19 mouse cellular contexts compared by ENCODE assay signal in the genomic region with DNA sequence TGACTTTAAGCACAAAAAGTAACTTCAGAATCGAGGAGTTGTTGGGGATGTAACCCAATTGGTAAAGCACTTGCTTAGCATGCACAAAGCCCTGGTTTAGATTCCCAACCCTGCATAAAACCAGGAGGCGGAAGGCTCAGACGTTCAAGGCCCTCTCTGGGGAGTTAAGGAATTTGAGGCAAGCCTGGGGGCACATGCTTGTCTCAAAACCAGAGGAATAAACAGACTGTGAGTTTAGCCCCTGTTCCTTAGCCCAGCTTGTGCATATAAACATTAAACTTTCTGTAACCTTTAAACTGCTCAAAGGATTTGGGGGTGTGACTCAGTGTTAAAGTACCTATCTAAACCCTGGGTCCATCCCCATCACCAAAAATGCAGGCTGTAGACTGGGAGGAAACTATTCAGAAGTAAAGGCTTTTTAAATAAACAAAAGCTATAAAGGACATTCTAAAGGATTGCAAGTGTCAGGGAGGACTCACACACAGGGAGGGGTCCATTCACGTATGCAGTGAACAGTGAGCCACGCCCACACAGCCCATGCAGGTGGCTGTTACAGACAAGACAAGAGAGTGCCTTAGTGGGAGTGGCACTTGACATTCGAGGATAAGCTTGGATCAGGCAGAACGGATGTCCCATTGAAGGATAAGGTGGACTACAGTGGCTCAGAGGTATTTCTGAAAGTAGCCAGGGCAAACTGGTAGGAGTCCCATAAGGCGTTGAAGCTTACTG. TPM values are rescaled to one million over a fixed set of nuclear protein-coding genes. Genes with fewer than 3 reads are reported as not detected.
DNase-seq lines count a peak whose midpoint lies in the region; ATAC-seq and TF ChIP-seq lines count a peak whose summit lies in the region.
"Had no signal": no experiment of that assay in that cellular context is flagged by ENCODE, and none has a peak within 500 bp of the region (broad histone marks: within the 10 kb centered on the region; RNA-seq: fewer than 3 reads in every experiment).

No protein-coding gene starts in this region.

- DNase-seq in embryonic facial prominence, embryonic 11.5 days (ENCODE audit: low spot score): peak; percentile 45
- DNase-seq in embryonic facial prominence, embryonic 10.5 days (ENCODE audit: low spot score): no peak
- DNase-seq in 3T3-L1 (ENCODE audit: low read depth, low spot score): peak; percentile 66
- peak; percentile 80 for DNase-seq in c-Kit-positive CD71-positive TER-119-negative erythroid progenitor cells, embryonic 14.5 days (ENCODE audit: low read depth)
- DNase-seq in adrenal gland, adult 8-10 months: no peak
- DNase-seq: cerebellum, adult 9-10 months; forebrain, postnatal 0 days; lung, postnatal 4 days had no signal

- no peaks in the 10 kb centered on the region for H3K9me3 ChIP-seq in embryonic facial prominence, embryonic 11.5 days (replicated peaks; ENCODE audit: control insufficient read depth, low read length)
- H3K9me3 ChIP-seq in embryonic facial prominence, embryonic 10.5 days: no peaks in the 10 kb centered on the region
- H3K9me3 ChIP-seq in liver, embryonic 15.5 days (replicated peaks): no peaks in the 10 kb centered on the region
- no peaks in the 10 kb centered on the region for H3K9me3 ChIP-seq in intestine, postnatal 0 days (ENCODE audit: control insufficient read depth)
- H3K9me3 ChIP-seq: hindbrain, embryonic 10.5 days; intestine, embryonic 15.5 days; midbrain, embryonic 10.5 days; neural tube, embryonic 15.5 days had no signal

- WGBS in embryonic facial prominence, embryonic 11.5 days: 44% methylated on average over 8 of the region's 8 CpGs
- WGBS in embryonic facial prominence, embryonic 10.5 days: 48% methylated on average over 8 of the region's 8 CpGs
- 40% methylated on average over 8 of the region's 8 CpGs for WGBS in liver, embryonic 15.5 days (ENCODE audit: insufficient replicate concordance)
- 47% methylated on average over 8 of the region's 8 CpGs for WGBS in intestine, postnatal 0 days

- no peaks in the 10 kb centered on the region for H3K36me3 ChIP-seq in embryonic facial prominence, embryonic 11.5 days (replicated peaks; ENCODE audit: control insufficient read depth, insufficient read depth, low read depth, low read length)
- no peaks in the 10 kb centered on the region for H3K36me3 ChIP-seq in embryonic facial prominence, embryonic 10.5 days (replicated peaks)
- H3K36me3 ChIP-seq in liver, embryonic 15.5 days (replicated peaks): no peaks in the 10 kb centered on the region
- no peaks in the 10 kb centered on the region for H3K36me3 ChIP-seq in intestine, postnatal 0 days (ENCODE audit: control insufficient read depth, insufficient read depth)
- H3K36me3 ChIP-seq: hindbrain, embryonic 10.5 days; intestine, embryonic 15.5 days; midbrain, embryonic 10.5 days; neural tube, embryonic 15.5 days had no signal

- peaks cover 10% of the 10 kb centered on the region for H3K27me3 ChIP-seq in embryonic facial prominence, embryonic 11.5 days (ENCODE audit: control insufficient read depth, insufficient read depth, low read length)
- peaks cover 98% of the 10 kb centered on the region for H3K27me3 ChIP-seq in embryonic facial prominence, embryonic 10.5 days (replicated peaks; ENCODE audit: low read depth, poor library complexity, severe bottlenecking)
- peaks cover 72% of the 10 kb centered on the region for H3K27me3 ChIP-seq in liver, embryonic 15.5 days
- peaks cover 4% of the 10 kb centered on the region; the same call in 1 of the 2 replicates for H3K27me3 ChIP-seq in intestine, postnatal 0 days (replicated peaks; ENCODE audit: control insufficient read depth, insufficient read depth, low read length)
- H3K27me3 ChIP-seq: Patski had no signal

- ATAC-seq in embryonic facial prominence, embryonic 11.5 days (replicated peaks; ENCODE audit: insufficient number of reproducible peaks, low FRiP score, low TSS enrichment, low read depth): no peak
- peak; percentile 56 for ATAC-seq in liver, embryonic 15.5 days (ENCODE audit: insufficient read depth)
- no peak for ATAC-seq in intestine, postnatal 0 days
- no peak for ATAC-seq in frontal cortex, adult (ENCODE audit: low TSS enrichment)
- ATAC-seq: activated CD4-positive, CD25-positive, alpha-beta regulatory T cell, adult 4 months; forebrain, postnatal 0 days; hindbrain, embryonic 16.5 days; intestine, embryonic 15.5 days; Patski had no signal

- no peak overlapping the region for H3K27ac ChIP-seq in embryonic facial prominence, embryonic 11.5 days (replicated peaks; ENCODE audit: low read depth, low read length)
- H3K27ac ChIP-seq in embryonic facial prominence, embryonic 10.5 days (replicated peaks): no peak overlapping the region
- H3K27ac ChIP-seq in liver, embryonic 15.5 days (replicated peaks): no peak overlapping the region
- H3K27ac ChIP-seq in intestine, postnatal 0 days (ENCODE audit: low read depth, low read length): no peak overlapping the region
- H3K27ac ChIP-seq: hindbrain, embryonic 10.5 days; intestine, embryonic 15.5 days; left cerebral cortex, adult 2 months; midbrain, embryonic 10.5 days; neural tube, embryonic 15.5 days had no signal

- no peak for TF ChIP-seq CTCF in intestine, postnatal 0 days (IDR thresholded peaks at IDR 0.05; ENCODE audit: low read depth)

- no peak overlapping the region for H3K9ac ChIP-seq in embryonic facial prominence, embryonic 11.5 days (replicated peaks; ENCODE audit: low read length)
- no peak overlapping the region for H3K9ac ChIP-seq in liver, embryonic 15.5 days
- H3K9ac ChIP-seq in intestine, postnatal 0 days (ENCODE audit: low read depth, low read length): no peak overlapping the region
- H3K9ac ChIP-seq: forebrain, postnatal 0 days; intestine, embryonic 15.5 days; neural tube, embryonic 15.5 days had no signal

- H3K4me3 ChIP-seq in embryonic facial prominence, embryonic 11.5 days (ENCODE audit: low read depth, low read length): no peak overlapping the region
- H3K4me3 ChIP-seq in embryonic facial prominence, embryonic 10.5 days: no peak overlapping the region
- no peak overlapping the region for H3K4me3 ChIP-seq in liver, embryonic 15.5 days (replicated peaks)
- H3K4me3 ChIP-seq in intestine, postnatal 0 days (ENCODE audit: low read depth, low read length): no peak overlapping the region
- H3K4me3 ChIP-seq: hindbrain, embryonic 10.5 days; intestine, embryonic 15.5 days; left cerebral cortex, adult 2 months; midbrain, embryonic 10.5 days; neural tube, embryonic 15.5 days had no signal

- no peaks in the 10 kb centered on the region for H3K4me1 ChIP-seq in embryonic facial prominence, embryonic 11.5 days (ENCODE audit: control insufficient read depth, insufficient read depth, low read length)
- H3K4me1 ChIP-seq in embryonic facial prominence, embryonic 10.5 days: peaks cover 48% of the 10 kb centered on the region
- peaks cover 53% of the 10 kb centered on the region for H3K4me1 ChIP-seq in liver, embryonic 15.5 days (replicated peaks)
- H3K4me1 ChIP-seq in intestine, postnatal 0 days (replicated peaks; ENCODE audit: control insufficient read depth, insufficient read depth, low read length): 0 out of 2 replicates have a peak, but pooled peaks cover 4% of the 10 kb centered on the region

- H3K4me2 ChIP-seq in embryonic facial prominence, embryonic 11.5 days (ENCODE audit: low read depth, low read length): no peak overlapping the region
- peak overlapping the region; percentile 3; the same call in 1 of the 2 replicates for H3K4me2 ChIP-seq in liver, embryonic 15.5 days
- no peak overlapping the region; the same call in 1 of the 2 replicates for H3K4me2 ChIP-seq in intestine, postnatal 0 days (replicated peaks; ENCODE audit: low read depth)
- H3K4me2 ChIP-seq: intestine, embryonic 15.5 days; neural tube, embryonic 15.5 days had no signal

RNA-seq across cellular contexts. Expression of gene Slc52a3, which starts 1.6 kb away (rescaled TPM):
- 0.36 and 0.72 TPM in 2 replicates for polyA plus RNA-seq in embryonic facial prominence, embryonic 11.5 days (2014; fragmentation: Nextera tagmentation; extraction: Ambion mirVana)
- 0.63 and 0.80 TPM in 2 replicates for polyA plus RNA-seq in embryonic facial prominence, embryonic 10.5 days (2016; fragmentation: Nextera tagmentation; extraction: Ambion mirVana)
- 1.1 and 1.3 TPM in 2 replicates for polyA plus RNA-seq in liver, embryonic 15.5 days (2015; fragmentation: Nextera tagmentation; extraction: Ambion mirVana)
- total RNA-seq in adrenal gland, adult 8-10 months (2022): 1 to 10 TPM; 1.8 to 4.4 (median 3.3) TPM
- 15.7 and 15.8 TPM in 2 replicates for polyA plus RNA-seq in intestine, postnatal 0 days (2015; fragmentation: Nextera tagmentation; extraction: Ambion mirVana)

RNA-seq across cellular contexts. Expression of gene Fam110a, which starts 17.9 kb away (rescaled TPM):
- 31.7 and 34.8 TPM in 2 replicates for polyA plus RNA-seq in embryonic facial prominence, embryonic 11.5 days (2014; fragmentation: Nextera tagmentation; extraction: Ambion mirVana)
- 48.4 and 55.0 TPM in 2 replicates for polyA plus RNA-seq in embryonic facial prominence, embryonic 10.5 days (2016; fragmentation: Nextera tagmentation; extraction: Ambion mirVana)
- 9.8 and 10.1 TPM in 2 replicates for polyA plus RNA-seq in liver, embryonic 15.5 days (2015; fragmentation: Nextera tagmentation; extraction: Ambion mirVana)
- 10 to 100 TPM; 13.7 to 15.1 (median 14.1) TPM for total RNA-seq in adrenal gland, adult 8-10 months (2022)
- polyA plus RNA-seq in intestine, postnatal 0 days (2015; fragmentation: Nextera tagmentation; extraction: Ambion mirVana): 14.5 and 14.9 TPM in 2 replicates

Comparison
In these comparisons a context has a peak if more than half of its experiments do, and no peak if none do; other contexts are left out.
1. DNase-seq: peak in embryonic facial prominence, embryonic 11.5 days (single experiment), 3T3-L1 (single experiment) and c-Kit-positive CD71-positive TER-119-negative erythroid progenitor cells, embryonic 14.5 days (single experiment); none in embryonic facial prominence, embryonic 10.5 days (single experiment) and adrenal gland, adult 8-10 months (single experiment).